Mouse (Mus musculus): ENCODE measurements around the gene Map3k9.

Gene Map3k9

GRCm38 (mm10) chr12:81787262-81787661 is 6.3 kb upstream of the Map3k9 start:
- no peak for DNase-seq (ENCODE audit: extremely low read depth, low read depth, low spot score)

DNA sequence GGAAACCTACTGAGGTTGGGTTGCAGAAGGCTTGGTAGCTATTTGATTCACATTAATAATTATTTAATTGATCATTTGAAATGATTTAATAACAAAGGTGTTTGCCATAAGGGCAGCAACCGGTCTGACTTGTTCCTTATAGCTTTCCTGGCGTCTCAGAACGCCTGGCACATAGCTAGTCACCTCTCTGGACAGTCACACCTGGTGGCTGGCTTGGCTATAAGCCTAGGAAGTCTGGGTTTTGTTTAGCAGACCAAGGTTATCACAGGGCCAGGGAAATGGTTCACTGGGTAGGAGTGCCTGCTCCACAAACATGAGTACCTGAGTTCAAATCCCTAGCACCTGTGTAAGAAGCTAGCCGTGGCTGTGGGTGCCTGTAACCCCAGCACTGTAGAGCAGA is 2.3 kb upstream of the Map3k9 start:
- peak; percentile 50 for DNase-seq (ENCODE audit: extremely low read depth, low read depth, low spot score)

DNA sequence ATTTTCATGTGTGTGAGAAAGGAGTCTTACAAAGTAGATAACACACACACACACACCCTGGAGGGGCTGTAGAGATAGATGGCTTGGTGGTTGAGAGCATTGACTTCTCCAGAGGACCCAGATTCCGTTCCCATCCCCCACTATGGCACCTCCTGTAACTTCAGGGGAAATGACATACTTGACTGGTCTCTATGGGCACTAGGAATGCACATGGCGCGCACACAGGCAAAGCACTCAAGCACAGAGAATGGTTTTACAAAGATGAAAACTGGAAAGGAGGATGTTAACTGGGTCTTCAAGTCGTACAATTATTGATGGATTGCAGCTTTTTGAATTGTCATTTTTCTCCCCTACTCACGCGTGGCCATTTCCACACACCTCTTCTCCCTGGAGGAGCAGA is 1.6 kb upstream of the Map3k9 start:
- no peak for DNase-seq (ENCODE audit: extremely low read depth, low read depth, low spot score)

- no peak for DNase-seq (ENCODE audit: extremely low read depth, low read depth, low spot score)
These were observed 493 bp downstream of the Map3k9 start for GRCm38 (mm10) chr12:81780271-81781093.

- no peak for DNase-seq (ENCODE audit: extremely low read depth, low read depth, low spot score)
These were observed 1.1 kb downstream of the Map3k9 start for GRCm38 (mm10) chr12:81779831-81780230.

- DNase-seq (ENCODE audit: extremely low read depth, low read depth, low spot score): no peak
These were observed 4.8 kb downstream of the Map3k9 start for GRCm38 (mm10) chr12:81776191-81776590.

DNA sequence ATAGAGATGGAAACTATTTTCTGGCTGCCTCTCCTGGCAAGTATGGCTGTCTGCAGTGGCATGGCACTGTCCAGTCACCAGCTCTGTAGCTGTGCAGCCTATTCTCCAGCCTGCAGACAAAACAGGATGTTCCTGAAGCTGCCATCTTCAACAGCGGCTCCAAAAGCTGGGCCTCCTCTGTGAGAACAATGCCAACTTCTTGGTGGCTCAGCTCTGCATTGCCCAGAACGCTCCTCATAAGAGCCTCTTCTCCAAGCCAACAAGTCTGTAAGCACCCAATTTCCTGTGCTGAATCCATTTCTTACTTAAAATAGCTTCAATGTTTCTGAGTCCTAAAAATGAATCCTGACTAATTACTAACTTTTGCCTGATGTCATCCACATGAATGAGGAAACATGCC is 5.3 kb downstream of the Map3k9 start:
- no peak for DNase-seq (ENCODE audit: extremely low read depth, low read depth, low spot score)

GRCm38 (mm10) chr12:81774186-81774585 is 6.8 kb downstream of the Map3k9 start:
- no peak for DNase-seq (ENCODE audit: extremely low read depth, low read depth, low spot score)

DNA sequence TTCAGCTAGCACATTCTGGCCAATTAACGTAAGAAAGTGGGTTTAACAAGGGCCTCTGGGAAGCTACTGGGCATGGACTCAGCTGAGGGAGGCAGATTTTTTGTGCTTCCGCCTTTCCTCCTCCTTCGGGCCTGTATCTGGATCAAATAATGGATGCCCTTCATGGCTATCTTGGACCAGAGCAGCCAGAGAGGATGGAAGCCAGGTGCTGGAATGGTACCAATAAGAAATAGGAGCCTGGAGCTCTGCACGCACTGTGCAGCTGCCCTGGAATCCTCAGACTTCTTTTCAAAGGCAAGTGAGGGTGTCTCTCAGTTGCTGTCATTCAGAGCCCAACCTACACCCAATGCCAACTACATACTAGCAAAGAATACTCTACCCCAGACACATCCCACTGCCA is 11.5 kb downstream of the Map3k9 start:
- DNase-seq (ENCODE audit: extremely low read depth, low read depth, low spot score): no peak

- no peak for DNase-seq (ENCODE audit: extremely low read depth, low read depth, low spot score)
These were observed 15.6 kb downstream of the Map3k9 start for GRCm38 (mm10) chr12:81765386-81765785.

DNA sequence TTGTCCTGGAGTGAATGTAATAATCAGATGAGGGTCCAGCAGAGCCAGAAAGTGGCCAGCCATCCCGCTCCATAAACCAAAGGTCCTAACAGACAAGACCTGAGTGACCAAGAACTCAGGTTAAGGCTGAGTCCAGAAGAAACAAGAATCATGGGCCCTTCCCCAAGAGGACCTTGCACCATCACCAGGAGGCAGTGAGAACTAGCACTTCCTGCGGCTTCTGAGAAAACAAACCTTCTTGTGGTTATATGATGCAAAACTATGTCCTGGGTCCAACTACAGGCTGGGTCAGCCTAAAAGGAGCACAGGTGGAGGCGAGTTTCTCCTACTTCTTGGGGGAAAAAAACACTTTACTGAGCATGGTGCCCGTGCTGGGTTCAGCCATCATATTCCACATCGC is 16.6 kb downstream of the Map3k9 start:
- no peak for DNase-seq (ENCODE audit: extremely low read depth, low read depth, low spot score)

DNA sequence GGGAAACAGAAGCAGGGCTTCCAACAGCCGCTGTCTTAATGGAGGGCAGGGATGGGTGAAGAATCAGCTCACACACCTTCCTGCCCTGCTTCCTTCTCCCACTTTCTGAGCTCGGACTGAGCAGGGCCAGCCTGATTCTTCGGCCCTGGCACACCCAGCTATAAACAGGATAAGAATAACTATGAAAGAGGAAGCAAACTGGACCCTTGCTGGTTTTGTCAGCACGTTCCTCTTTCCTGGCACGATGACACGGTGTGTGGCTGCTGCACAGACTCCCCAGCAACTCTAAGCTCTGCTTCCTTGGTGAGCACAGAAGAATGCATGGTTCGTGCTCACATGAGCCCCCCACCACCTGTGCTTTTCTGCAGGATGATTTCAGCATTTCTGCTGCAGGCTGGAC is 26.3 kb downstream of the Map3k9 start:
- no peak for DNase-seq (ENCODE audit: extremely low read depth, low read depth, low spot score)

DNA sequence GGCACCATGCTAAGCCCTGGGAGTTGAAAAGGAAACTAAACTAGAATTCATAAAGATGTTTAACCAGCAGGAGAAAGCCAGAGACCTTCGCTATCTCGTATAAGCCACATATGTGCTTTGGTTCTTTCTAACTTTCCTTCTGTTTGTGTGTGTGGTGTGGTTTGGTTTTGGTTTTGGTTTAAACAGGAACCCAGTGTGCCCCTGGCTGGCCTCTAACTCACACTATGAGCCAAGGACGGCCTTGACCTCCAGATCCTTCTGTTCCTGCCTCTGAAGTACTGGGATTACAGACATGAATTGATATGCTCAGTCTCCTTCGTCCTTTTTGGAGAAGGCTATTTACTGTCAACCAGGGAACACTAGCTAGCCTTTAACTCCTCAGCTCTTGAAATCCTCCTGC is 29.9 kb downstream of the Map3k9 start:
- no peak for DNase-seq (ENCODE audit: extremely low read depth, low read depth, low spot score)

- no peak for DNase-seq (ENCODE audit: extremely low read depth, low read depth, low spot score)
These were observed 32.1 kb downstream of the Map3k9 start for GRCm38 (mm10) chr12:81748918-81749317.

DNA sequence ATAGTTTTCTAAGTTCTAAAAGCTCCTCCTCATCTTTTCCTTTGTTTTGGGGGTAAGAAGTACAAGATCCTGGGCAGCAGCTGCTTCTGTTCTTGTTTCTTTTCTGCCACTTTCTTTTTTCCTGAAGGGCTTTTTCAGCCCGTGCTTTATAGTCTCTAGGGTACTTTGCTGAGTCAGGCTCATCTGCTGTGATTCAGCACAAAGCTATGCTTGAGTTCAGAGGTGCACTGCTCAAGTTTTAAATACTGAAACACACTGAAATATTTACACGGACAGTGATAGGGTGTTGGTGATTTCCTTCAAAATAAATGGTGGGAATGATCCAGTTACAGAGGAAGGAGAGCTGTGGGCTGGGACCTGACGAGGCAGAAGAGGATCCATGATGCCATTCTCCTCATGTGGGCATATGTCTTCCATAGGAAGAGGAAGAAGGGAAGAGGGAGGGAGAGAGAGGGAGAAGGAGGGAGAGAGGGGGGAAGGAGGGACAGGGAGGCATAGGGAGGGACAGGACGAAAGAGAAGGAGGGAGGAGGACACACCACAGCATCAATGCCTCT is 32.9 kb downstream of the Map3k9 start:
- DNase-seq (ENCODE audit: extremely low read depth, low read depth, low spot score): no peak

- no peak for DNase-seq (ENCODE audit: extremely low read depth, low read depth, low spot score)
These were observed 34.5 kb downstream of the Map3k9 start for GRCm38 (mm10) chr12:81746400-81747024.

- DNase-seq (ENCODE audit: extremely low read depth, low read depth, low spot score): no peak
These were observed 45.5 kb downstream of the Map3k9 start for GRCm38 (mm10) chr12:81735246-81736070.

DNA sequence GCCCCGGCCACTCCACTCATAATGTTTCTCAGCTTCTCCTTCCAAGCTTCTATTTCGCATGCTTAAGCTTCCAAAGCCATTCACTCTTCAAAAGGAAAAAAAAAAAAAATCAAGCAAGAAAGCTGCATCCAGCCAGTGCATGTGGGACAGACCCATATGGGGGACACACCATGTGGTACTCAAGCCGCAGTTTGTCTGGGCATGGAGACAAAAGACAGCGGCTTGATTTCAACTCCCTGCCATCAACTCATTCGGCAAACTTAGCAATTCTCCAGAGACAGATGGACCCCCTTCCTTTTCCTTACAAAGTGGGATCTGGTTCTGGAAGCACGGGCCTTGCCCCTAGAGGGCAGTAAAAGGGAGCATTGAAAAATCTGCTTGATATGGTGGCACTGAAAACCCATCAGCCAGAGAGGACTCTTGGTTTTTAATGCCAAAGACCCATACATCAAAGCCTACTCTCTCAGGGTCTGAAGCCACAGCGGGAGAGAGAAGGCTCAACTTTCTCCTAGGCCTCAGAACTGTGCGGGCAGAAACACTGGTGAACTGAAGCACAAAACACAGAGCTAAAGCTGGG is 54.6 kb downstream of the Map3k9 start:
- no peak for DNase-seq (ENCODE audit: extremely low read depth, low read depth, low spot score)

DNA sequence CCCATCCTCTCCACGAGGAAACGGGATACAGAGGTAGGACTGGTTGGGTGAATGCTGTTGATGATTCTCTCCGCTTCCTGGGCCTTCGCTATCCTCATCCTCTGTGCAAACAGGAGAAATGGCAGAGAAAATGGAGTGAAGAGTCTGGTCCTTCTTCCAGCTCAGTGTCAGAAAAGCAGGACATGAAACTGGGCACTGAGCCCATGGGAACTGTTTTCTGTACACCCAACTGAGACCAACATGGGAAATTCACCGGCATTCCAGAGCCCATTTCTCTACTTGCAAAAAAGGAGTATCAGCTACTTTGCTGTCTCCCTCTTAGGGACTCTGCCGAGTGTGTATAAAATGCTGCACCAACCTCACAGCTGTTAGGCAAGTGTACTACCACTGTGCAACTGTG is 56.2 kb downstream of the Map3k9 start:
- no peak for DNase-seq (ENCODE audit: extremely low read depth, low read depth, low spot score)

- no peak for DNase-seq (ENCODE audit: extremely low read depth, low read depth, low spot score)
These were observed 57.6 kb downstream of the Map3k9 start for GRCm38 (mm10) chr12:81723375-81723774.

DNA sequence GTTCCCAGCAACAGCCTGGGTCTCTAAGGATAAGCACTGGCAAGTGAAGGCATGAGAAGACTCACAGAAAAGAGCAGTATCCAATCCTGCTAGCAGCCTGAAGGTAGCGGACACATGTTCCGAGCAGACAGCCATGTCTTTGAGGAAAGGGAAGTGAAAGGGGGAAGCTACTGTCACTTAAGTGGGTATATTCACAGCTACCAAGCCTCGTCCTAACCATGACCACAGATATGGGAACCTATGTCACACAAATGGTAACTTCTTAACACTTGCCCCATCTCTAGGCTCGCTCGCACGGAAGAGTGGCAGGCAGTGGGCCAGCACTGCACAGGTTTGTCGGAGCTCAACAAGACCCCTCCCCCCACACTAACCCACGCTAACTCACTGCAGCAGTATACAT is 61.3 kb downstream of the Map3k9 start:
- DNase-seq (ENCODE audit: extremely low read depth, low read depth, low spot score): no peak

All from fat pad, adult 2 months (tissue).